31 mouse cellular contexts compared by ENCODE assay signal in the genomic region with DNA sequence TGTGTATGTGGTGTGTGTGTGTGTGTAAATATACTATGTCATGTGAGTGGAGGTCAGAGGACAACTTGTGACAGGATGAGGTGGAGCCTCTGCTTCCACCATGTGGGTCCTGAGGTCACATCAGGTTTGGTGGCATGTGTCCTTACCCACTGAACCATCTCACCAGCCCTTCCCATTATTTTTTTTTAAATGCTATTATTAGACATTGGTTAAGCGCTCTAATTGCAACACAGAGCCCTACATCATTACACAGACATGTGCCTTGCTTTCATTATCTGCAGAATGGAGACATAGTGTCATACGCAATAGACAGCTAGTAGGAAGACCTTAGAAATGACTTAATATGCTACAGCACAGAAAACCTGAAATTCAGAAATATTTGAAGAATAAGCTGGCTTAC. TPM values are rescaled to one million over a fixed set of nuclear protein-coding genes. Genes with fewer than 3 reads are reported as not detected.
"Had no signal": no experiment of that assay in that cellular context is flagged by ENCODE, and none has a peak within 500 bp of the region (broad histone marks: within the 10 kb centered on the region; RNA-seq: fewer than 3 reads in every experiment).

No protein-coding gene starts in this region.

- DNase-seq: kidney, adult 11 months; kidney, adult 8-10 months; kidney, postnatal 10 days; kidney, postnatal 36 days; layer of hippocampus, postnatal 36 days; lung, adult 18-20 months; lung, postnatal 10 days; thymus, adult 2 months; thymus, postnatal 14 days had no signal

- ATAC-seq: liver, embryonic 12.5 days; midbrain, embryonic 13.5 days; midbrain, embryonic 16.5 days had no signal

- H3K27ac ChIP-seq: kidney, embryonic 15.5 days; left cerebral cortex, adult 2 months; liver, embryonic 12.5 days; liver, embryonic 15.5 days; lung, embryonic 15.5 days; macrophage; midbrain, embryonic 10.5 days; midbrain, embryonic 13.5 days; stomach, postnatal 0 days had no signal

- H3K4me3 ChIP-seq: kidney, embryonic 15.5 days; left cerebral cortex, adult 2 months; liver, embryonic 12.5 days; liver, embryonic 15.5 days; lung, embryonic 15.5 days; megakaryocyte, embryonic 14.5 days; midbrain, embryonic 10.5 days; midbrain, embryonic 13.5 days had no signal

RNA-seq across cellular contexts. Expression of gene Gm37419, which starts 12.1 kb away (rescaled TPM):
- total RNA-seq: layer of hippocampus, adult 8-10 months; layer of hippocampus, postnatal 10 days; layer of hippocampus, postnatal 36 days; left cerebral cortex, adult 2 months; left cerebral cortex, postnatal 10 days; left cerebral cortex, postnatal 36 days had no signal
- polyA plus RNA-seq: kidney, embryonic 15.5 days; limb, embryonic 11.5 days; limb, embryonic 14.5 days; liver, embryonic 12.5 days; liver, embryonic 15.5 days; lung, embryonic 15.5 days; macrophage; midbrain, embryonic 10.5 days; midbrain, embryonic 13.5 days; midbrain, embryonic 16.5 days; neural tube, embryonic 11.5 days; neural tube, embryonic 14.5 days; small intestine, adult 2 months; spleen, adult 2 months; stomach, embryonic 14.5 days; stomach, postnatal 0 days; thymus, adult 2 months had no signal

RNA-seq across cellular contexts. Expression of gene Rtp2, which starts 44.0 kb away (rescaled TPM):
- total RNA-seq: left cerebral cortex, adult 2 months; left cerebral cortex, postnatal 36 days had no signal
- polyA plus RNA-seq: kidney, embryonic 15.5 days; limb, embryonic 11.5 days; limb, embryonic 14.5 days; liver, embryonic 12.5 days; liver, embryonic 15.5 days; lung, embryonic 15.5 days; macrophage; midbrain, embryonic 10.5 days; midbrain, embryonic 13.5 days; neural tube, embryonic 11.5 days; neural tube, embryonic 14.5 days; small intestine, adult 2 months; spleen, adult 2 months; stomach, embryonic 14.5 days; stomach, postnatal 0 days; thymus, adult 2 months had no signal
